In the genomic region with DNA sequence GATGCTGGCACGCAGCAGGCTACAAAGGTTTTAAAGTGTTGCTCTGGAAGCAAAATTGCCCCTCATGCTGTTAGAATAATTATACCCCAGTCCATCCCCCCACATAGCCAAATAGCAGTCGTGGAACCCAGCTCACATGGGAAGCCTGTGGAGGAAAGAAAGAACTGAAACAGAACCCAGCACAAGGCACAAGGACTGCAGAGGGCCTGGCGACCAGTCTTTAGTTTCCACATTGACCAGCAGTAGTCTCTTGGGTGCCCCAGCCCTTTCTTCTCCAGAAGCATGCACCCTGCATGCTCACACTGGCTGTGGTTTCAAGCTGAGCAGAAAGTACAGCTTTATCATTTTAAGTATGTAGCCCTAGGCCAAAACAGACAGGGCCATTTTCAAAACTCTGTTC, we compare ENCODE assay signal across 18 mouse cellular contexts.
DNase-seq lines count a peak whose midpoint lies in the region; ATAC-seq and TF ChIP-seq lines count a peak whose summit lies in the region.
"Had no signal": no experiment of that assay in that cellular context is flagged by ENCODE, and none has a peak within 500 bp of the region (broad histone marks: within the 10 kb centered on the region; RNA-seq: fewer than 3 reads in every experiment).

No protein-coding gene starts in this region.

- H3K36me3 ChIP-seq in embryonic facial prominence, embryonic 11.5 days (replicated peaks; ENCODE audit: control insufficient read depth, insufficient read depth, low read depth, low read length), result no peaks in the 10 kb centered on the region
- H3K36me3 ChIP-seq in embryonic facial prominence, embryonic 10.5 days (replicated peaks), result no peaks in the 10 kb centered on the region
- H3K36me3 ChIP-seq in midbrain, embryonic 12.5 days, result no peaks in the 10 kb centered on the region
- no peaks in the 10 kb centered on the region for H3K36me3 ChIP-seq in midbrain, embryonic 10.5 days
- H3K36me3 ChIP-seq in limb, embryonic 10.5 days, result no peaks in the 10 kb centered on the region

- H3K4me3 ChIP-seq in embryonic facial prominence, embryonic 11.5 days (ENCODE audit: low read depth, low read length), result no peak overlapping the region
- H3K4me3 ChIP-seq in embryonic facial prominence, embryonic 10.5 days, result no peak overlapping the region
- no peak overlapping the region for H3K4me3 ChIP-seq in midbrain, embryonic 12.5 days
- H3K4me3 ChIP-seq in midbrain, embryonic 10.5 days, result no peak overlapping the region
- no peak overlapping the region for H3K4me3 ChIP-seq in limb, embryonic 10.5 days
- no peak overlapping the region for H3K4me3 ChIP-seq in olfactory bulb, adult 2 months (ENCODE audit: insufficient read depth, low read depth, low read length)
- H3K4me3 ChIP-seq: erythroblast, embryonic 14.5 days; megakaryocyte, embryonic 14.5 days had no signal

- no peak for ATAC-seq in embryonic facial prominence, embryonic 11.5 days (replicated peaks; ENCODE audit: insufficient number of reproducible peaks, low FRiP score, low TSS enrichment, low read depth)
- ATAC-seq in midbrain, embryonic 12.5 days (ENCODE audit: low FRiP score, low read depth), result no peak
- ATAC-seq in erythroid progenitor cell, adult 5-6 weeks (replicated peaks; ENCODE audit: low FRiP score, poor library complexity, severe bottlenecking), result no peak
- ATAC-seq: lung, postnatal 0 days had no signal

- H3K9me3 ChIP-seq in embryonic facial prominence, embryonic 11.5 days (replicated peaks; ENCODE audit: control insufficient read depth, low read length), result no peaks in the 10 kb centered on the region
- H3K9me3 ChIP-seq in embryonic facial prominence, embryonic 10.5 days, result 0 out of 2 replicates have a peak, but pooled peaks cover 2% of the 10 kb centered on the region
- no peaks in the 10 kb centered on the region for H3K9me3 ChIP-seq in midbrain, embryonic 12.5 days
- no peaks in the 10 kb centered on the region for H3K9me3 ChIP-seq in midbrain, embryonic 10.5 days (replicated peaks)
- no peaks in the 10 kb centered on the region for H3K9me3 ChIP-seq in limb, embryonic 10.5 days (replicated peaks)

- H3K27me3 ChIP-seq in embryonic facial prominence, embryonic 11.5 days (ENCODE audit: control insufficient read depth, insufficient read depth, low read length), result no peaks in the 10 kb centered on the region
- no peaks in the 10 kb centered on the region for H3K27me3 ChIP-seq in embryonic facial prominence, embryonic 10.5 days (replicated peaks; ENCODE audit: low read depth, poor library complexity, severe bottlenecking)
- no peaks in the 10 kb centered on the region for H3K27me3 ChIP-seq in midbrain, embryonic 12.5 days
- no peaks in the 10 kb centered on the region for H3K27me3 ChIP-seq in midbrain, embryonic 10.5 days (ENCODE audit: low read depth, poor library complexity, severe bottlenecking)
- H3K27me3 ChIP-seq in limb, embryonic 10.5 days (ENCODE audit: low read depth, poor library complexity, severe bottlenecking), result no peaks in the 10 kb centered on the region
- H3K27me3 ChIP-seq: megakaryocyte, embryonic 14.5 days had no signal

- WGBS in embryonic facial prominence, embryonic 11.5 days, result 67% methylated on average over 3 of the region's 3 CpGs
- WGBS in embryonic facial prominence, embryonic 10.5 days, result 69% methylated on average over 3 of the region's 3 CpGs
- WGBS in midbrain, embryonic 12.5 days, result 70% methylated on average over 3 of the region's 3 CpGs
- WGBS in midbrain, embryonic 10.5 days, result 78% methylated on average over 3 of the region's 3 CpGs
- 36% methylated on average over 3 of the region's 3 CpGs for WGBS in limb, embryonic 10.5 days
- 29% methylated on average over 3 of the region's 3 CpGs for WGBS in olfactory bulb, adult 2 months

- H3K27ac ChIP-seq in embryonic facial prominence, embryonic 11.5 days (replicated peaks; ENCODE audit: low read depth, low read length), result no peak overlapping the region
- H3K27ac ChIP-seq in embryonic facial prominence, embryonic 10.5 days (replicated peaks), result no peak overlapping the region; the same call in 1 of the 2 replicates
- peak overlapping the region; percentile 21; the same call in 1 of the 2 replicates for H3K27ac ChIP-seq in midbrain, embryonic 12.5 days (replicated peaks)
- no peak overlapping the region for H3K27ac ChIP-seq in midbrain, embryonic 10.5 days (replicated peaks)
- H3K27ac ChIP-seq in limb, embryonic 10.5 days, result peak overlapping the region; percentile 68
- peak overlapping the region; percentile 49 for H3K27ac ChIP-seq in olfactory bulb, adult 2 months (ENCODE audit: insufficient read depth, low read depth, low read length)
- H3K27ac ChIP-seq: liver, embryonic 14.5 days had no signal

- no peak for DNase-seq in embryonic facial prominence, embryonic 11.5 days (ENCODE audit: low spot score)
- DNase-seq in embryonic facial prominence, embryonic 10.5 days (ENCODE audit: low spot score), result no peak
- no peak for DNase-seq in midbrain, embryonic 10.5 days (ENCODE audit: low spot score)
- DNase-seq in limb, embryonic 10.5 days (ENCODE audit: low spot score), result no peak
- DNase-seq in cerebellum, adult 18-20 months, result no peak
- DNase-seq: adrenal gland, postnatal 36 days; gastrocnemius, postnatal 36 days; kidney, adult 11 months; kidney, postnatal 25 days; right cerebral cortex, postnatal 25 days had no signal

- H3K4me1 ChIP-seq in embryonic facial prominence, embryonic 11.5 days (ENCODE audit: control insufficient read depth, insufficient read depth, low read length), result peaks cover 3% of the 10 kb centered on the region; the same call in 1 of the 2 replicates
- H3K4me1 ChIP-seq in embryonic facial prominence, embryonic 10.5 days, result peaks cover 53% of the 10 kb centered on the region
- H3K4me1 ChIP-seq in midbrain, embryonic 12.5 days, result peaks cover 23% of the 10 kb centered on the region
- peaks cover 39% of the 10 kb centered on the region for H3K4me1 ChIP-seq in midbrain, embryonic 10.5 days
- peaks cover 58% of the 10 kb centered on the region for H3K4me1 ChIP-seq in limb, embryonic 10.5 days
- peaks cover 28% of the 10 kb centered on the region for H3K4me1 ChIP-seq in olfactory bulb, adult 2 months (ENCODE audit: control insufficient read depth, insufficient read depth, low read length)

- no peak for TF ChIP-seq POLR2A in olfactory bulb, adult 2 months (IDR thresholded peaks at IDR 0.05; ENCODE audit: insufficient read depth, low read depth, low read length)

- no peak for TF ChIP-seq CTCF in olfactory bulb, adult 2 months (IDR thresholded peaks at IDR 0.05; ENCODE audit: insufficient read depth, low read depth, low read length)

- no peak overlapping the region for H3K4me2 ChIP-seq in embryonic facial prominence, embryonic 11.5 days (ENCODE audit: low read depth, low read length)
- no peak overlapping the region for H3K4me2 ChIP-seq in midbrain, embryonic 12.5 days (replicated peaks)
- H3K4me2 ChIP-seq: heart, embryonic 11.5 days had no signal

- H3K9ac ChIP-seq in embryonic facial prominence, embryonic 11.5 days (replicated peaks; ENCODE audit: low read length), result 0 out of 2 replicates have a peak overlapping the region, but pooled peaks have one; percentile 2
- H3K9ac ChIP-seq in midbrain, embryonic 12.5 days (replicated peaks), result no peak overlapping the region
- H3K9ac ChIP-seq: liver, embryonic 14.5 days had no signal

Comparison
In these comparisons a context has a peak if more than half of its experiments do, and no peak if none do; other contexts are left out.
1. H3K27ac ChIP-seq: peak in midbrain, embryonic 12.5 days (single experiment), limb, embryonic 10.5 days (single experiment) and olfactory bulb, adult 2 months (single experiment); none in embryonic facial prominence, embryonic 11.5 days (single experiment), embryonic facial prominence, embryonic 10.5 days (single experiment) and midbrain, embryonic 10.5 days (single experiment).